Mouse (Mus musculus) kidney, postnatal 0 days (tissue): ENCODE data around the gene Aff3. TPM values are rescaled to one million over a fixed set of nuclear protein-coding genes. Genes with fewer than 3 reads are reported as not detected.

ENCODE experiments used
- ATAC-seq: fragments of 200-750 bp; cut with Nextera tagmentation; replicated peaks from 2 replicates; pipeline ENCODE4 v1.8.0; 2017; ENCODE audit warnings: low read depth, moderate number of reproducible peaks, moderate TSS enrichment, moderate library complexity; ENCODE audit not compliant: low FRiP score
- DNase-seq: peaks from one replicate; pipeline ENCODE4 v3.0.0-alpha.2; 2016; ENCODE audit warnings: low spot score
- H3K27ac ChIP-seq: fragments of 300-500 bp; sonication (generic); 2 replicates; pipeline ENCODE4 v1.5.1; 2014; ENCODE audit warnings: mild to moderate bottlenecking
- H3K27me3 ChIP-seq: fragments of 300-500 bp; sonication (generic); 2 replicates; pipeline ENCODE4 v1.6.1; 2014; ENCODE audit warnings: low read length, mixed read lengths; ENCODE audit not compliant: insufficient read depth
- H3K36me3 ChIP-seq: fragments of 300-500 bp; sonication (generic); 2 replicates; pipeline ENCODE4 v1.6.1; 2014; ENCODE audit warnings: low read length, mixed read lengths; ENCODE audit not compliant: insufficient read depth
- H3K4me1 ChIP-seq: fragments of 300-500 bp; sonication (generic); replicated peaks from 2 replicates; pipeline ENCODE4 v1.6.1; 2014; ENCODE audit warnings: antibody characterized with exemption, low read length, mixed read lengths; ENCODE audit not compliant: insufficient read depth
- H3K4me2 ChIP-seq: fragments of 300-500 bp; sonication (generic); 2 replicates; pipeline ENCODE4 v1.6.1; 2014; ENCODE audit warnings: mild to moderate bottlenecking, low read length, moderate library complexity, mixed read lengths
- H3K4me3 ChIP-seq: fragments of 300-500 bp; sonication (generic); replicated peaks from 2 replicates; pipeline ENCODE4 v1.5.1; 2014; ENCODE audit warnings: low read depth, low read length
- H3K9ac ChIP-seq: fragments of 300-500 bp; sonication (generic); 2 replicates; pipeline ENCODE4 v1.6.1; 2014; ENCODE audit warnings: low read depth, low read length
- H3K9me3 ChIP-seq: fragments of 300-500 bp; sonication (generic); replicated peaks from 2 replicates; pipeline ENCODE4 v1.6.1; 2016; ENCODE audit warnings: low read length, inconsistent platforms, mixed read lengths
- CTCF ChIP-seq: IDR thresholded peaks from 2 replicates; pipeline ENCODE4 v1.5.1; 2016; ENCODE audit warnings: antibody characterized with exemption, low read depth, mild to moderate bottlenecking, moderate library complexity
- WGBS: fragments of 180-500 bp; shearing (Covaris S2); extraction: QIAGEN DNeasy Blood & Tissue Kit; methylation state at CpG from one replicate; pipeline ENCODE4 v1.1.7; 2014; 5-methylcytosine and 5-hydroxymethylcytosine counted together
- polyA plus RNA-seq: library from polyadenylated mRNA; unstranded; fragments of >200 nt; fragmentation: Nextera tagmentation; extraction: Ambion mirVana; gene quantifications from 2 replicates; pipeline ENCODE4 v1.2.1, GENCODE M21; 2015

Gene Aff3
- polyA plus RNA-seq, 1 experiment from 2014 or later, result 7.9 TPM

DNA sequence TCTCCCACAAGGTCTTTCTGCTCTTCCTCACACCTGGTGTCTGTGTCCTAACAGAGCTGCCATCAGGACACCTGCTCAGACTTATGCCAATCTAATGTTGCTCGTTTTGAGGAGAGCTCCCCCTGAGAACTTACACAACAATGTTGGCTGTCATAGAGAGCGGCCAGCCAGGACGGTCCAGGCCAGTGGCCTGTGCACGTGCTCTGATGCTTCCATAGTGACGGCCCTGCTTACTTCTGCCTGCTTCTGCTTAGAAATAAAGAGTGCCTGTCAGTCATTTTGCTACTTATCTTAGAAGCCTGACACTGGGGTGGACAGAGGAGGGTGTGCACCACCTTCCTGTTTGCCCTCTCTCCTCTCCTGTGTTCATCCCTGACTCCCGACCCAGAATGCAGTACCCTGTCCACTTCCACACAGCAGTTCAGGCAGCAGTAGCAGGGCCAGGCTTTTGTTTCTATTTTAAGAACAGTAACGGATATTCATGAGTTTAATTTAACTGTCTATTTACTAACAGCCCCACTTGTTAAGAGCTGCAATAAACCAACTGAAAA is 208.0 kb downstream of the Aff3 start:
- Histone ChIP-seq H3K4me3 (no peak overlapping the region), H3K4me1 (peaks cover 11% of the 10 kb centered on the region), H3K36me3 (no peaks in the 10 kb centered on the region), H3K4me2 (no peak overlapping the region), H3K9me3 (no peaks in the 10 kb centered on the region), H3K27me3 (no peaks in the 10 kb centered on the region), H3K27ac (no peak overlapping the region), H3K9ac (no peak overlapping the region)
- no peak for TF ChIP-seq CTCF
- ATAC-seq, result no peak
- WGBS, result 41% methylated on average over 7 of the region's 7 CpGs
- DNase-seq, result peak; percentile 40

GRCm38 (mm10) chr1:38454921-38455320 is 209.8 kb downstream of the Aff3 start:
- no peak for TF ChIP-seq CTCF
- Histone ChIP-seq H3K4me1 (peaks cover 11% of the 10 kb centered on the region), H3K27me3 (no peaks in the 10 kb centered on the region), H3K36me3 (no peaks in the 10 kb centered on the region), H3K27ac (no peak overlapping the region), H3K4me2 (no peak overlapping the region), H3K9ac (no peak overlapping the region), H3K4me3 (no peak overlapping the region), H3K9me3 (no peaks in the 10 kb centered on the region)
- 87% methylated on average over 8 of the region's 8 CpGs for WGBS
- no peak for DNase-seq
- ATAC-seq, result no peak

DNA sequence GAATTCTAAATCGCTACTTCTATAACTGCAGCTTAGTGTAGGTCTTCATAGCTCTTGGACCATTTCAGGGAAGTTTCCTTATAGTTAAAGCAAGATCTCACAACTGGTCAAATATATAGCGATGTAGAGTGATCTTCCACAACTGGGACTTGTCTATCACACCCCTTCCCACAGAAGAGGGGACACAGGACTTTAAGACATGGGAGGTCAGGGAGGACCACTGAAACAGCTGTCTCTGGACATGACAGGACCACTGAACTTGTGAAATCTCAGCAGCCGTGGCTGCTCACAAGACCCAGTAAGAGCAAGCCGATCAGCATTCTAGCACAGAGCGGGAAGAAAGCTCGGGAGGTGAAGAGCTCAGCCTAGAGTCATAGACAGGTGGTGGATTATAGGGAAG is 213.4 kb downstream of the Aff3 start:
- Histone ChIP-seq H3K4me1 (0 out of 2 replicates have a peak, but pooled peaks cover 4% of the 10 kb centered on the region), H3K4me3 (no peak overlapping the region), H3K9me3 (no peaks in the 10 kb centered on the region), H3K4me2 (no peak overlapping the region), H3K27me3 (no peaks in the 10 kb centered on the region), H3K36me3 (no peaks in the 10 kb centered on the region), H3K9ac (no peak overlapping the region), H3K27ac (no peak overlapping the region)
- DNase-seq, result no peak
- ATAC-seq, result no peak
- WGBS, result 83% methylated on average over 6 of the region's 6 CpGs
- no peak for TF ChIP-seq CTCF

GRCm38 (mm10) chr1:38450677-38451076 is 214.1 kb downstream of the Aff3 start:
- Histone ChIP-seq H3K9me3 (no peaks in the 10 kb centered on the region), H3K4me2 (no peak overlapping the region), H3K4me1 (0 out of 2 replicates have a peak, but pooled peaks cover 4% of the 10 kb centered on the region), H3K36me3 (no peaks in the 10 kb centered on the region), H3K27me3 (no peaks in the 10 kb centered on the region), H3K9ac (no peak overlapping the region), H3K4me3 (no peak overlapping the region), H3K27ac (no peak overlapping the region)
- TF ChIP-seq CTCF, result no peak
- ATAC-seq, result no peak
- 89% methylated on average over 12 of the region's 12 CpGs for WGBS
- DNase-seq, result no peak

- Histone ChIP-seq H3K36me3 (no peaks in the 10 kb centered on the region), H3K9me3 (no peaks in the 10 kb centered on the region), H3K4me3 (no peak overlapping the region), H3K27ac (no peak overlapping the region), H3K27me3 (no peaks in the 10 kb centered on the region), H3K4me1 (0 out of 2 replicates have a peak, but pooled peaks cover 4% of the 10 kb centered on the region), H3K4me2 (no peak overlapping the region), H3K9ac (no peak overlapping the region)
- TF ChIP-seq CTCF, result no peak
- WGBS, result 64% methylated on average over 7 of the region's 7 CpGs
- ATAC-seq, result no peak
- DNase-seq, result no peak
These were observed 214.8 kb downstream of the Aff3 start for GRCm38 (mm10) chr1:38449816-38450478.

GRCm38 (mm10) chr1:38448854-38449253 is 215.9 kb downstream of the Aff3 start:
- no peak overlapping the region for H3K4me3 ChIP-seq
- no peaks in the 10 kb centered on the region for H3K27me3 ChIP-seq
- no peak overlapping the region for H3K4me2 ChIP-seq
- H3K9ac ChIP-seq, result no peak overlapping the region
- no peaks in the 10 kb centered on the region for H3K9me3 ChIP-seq
- no peak overlapping the region for H3K27ac ChIP-seq
- WGBS, result 36% methylated on average over 3 of the region's 3 CpGs
- 0 out of 2 replicates have a peak, but pooled peaks cover 4% of the 10 kb centered on the region for H3K4me1 ChIP-seq
- no peaks in the 10 kb centered on the region for H3K36me3 ChIP-seq
- ATAC-seq, result no peak
- TF ChIP-seq CTCF, result no peak
- peak; percentile 50 for DNase-seq
